Mouse (Mus musculus): ENCODE measurements around the gene Ppp6r3.
"Not testable (repeated sequence)": the region's sequence is repeated elsewhere in the genome, so short reads cannot be mapped to it uniquely, and the experiment has no call there.

Ppp6r3 gene

GRCm38 (mm10) chr19:3576451-3577264, 1.1 kb upstream of the Ppp6r3 start:
- DNase-seq (ENCODE audit: extremely low spot score): no peak

GRCm38 (mm10) chr19:3575276-3575631, 295 bp downstream of the Ppp6r3 start:
- no peak for DNase-seq (ENCODE audit: extremely low spot score)

GRCm38 (mm10) chr19:3574593-3575094, 905 bp downstream of the Ppp6r3 start:
- peak; percentile 29 for DNase-seq (ENCODE audit: extremely low spot score)

GRCm38 (mm10) chr19:3564309-3564708, 11.2 kb downstream of the Ppp6r3 start:
- no peak for DNase-seq (ENCODE audit: extremely low spot score)

GRCm38 (mm10) chr19:3562752-3563151, 12.8 kb downstream of the Ppp6r3 start:
- DNase-seq (ENCODE audit: extremely low spot score): no peak

DNA sequence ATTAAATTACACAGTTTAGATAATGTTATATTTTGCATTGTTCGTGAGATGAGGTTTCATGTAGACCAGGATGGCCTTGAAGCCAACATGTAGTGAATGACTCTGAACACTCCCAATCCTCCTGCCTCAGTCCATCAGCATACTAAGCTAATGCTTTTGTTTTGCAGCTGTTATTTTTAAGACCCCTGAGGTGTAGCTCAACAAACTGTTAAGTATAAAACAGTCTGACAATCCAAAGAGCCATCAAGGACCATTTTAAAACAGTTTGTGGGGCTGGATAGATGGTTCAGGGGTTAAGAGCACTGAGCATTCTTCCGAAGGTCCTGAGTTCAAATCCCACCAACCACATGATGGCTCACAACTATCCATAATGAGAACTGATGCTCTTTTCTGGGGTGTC, 13.3 kb downstream of the Ppp6r3 start:
- no peak for DNase-seq (ENCODE audit: extremely low spot score)

DNA sequence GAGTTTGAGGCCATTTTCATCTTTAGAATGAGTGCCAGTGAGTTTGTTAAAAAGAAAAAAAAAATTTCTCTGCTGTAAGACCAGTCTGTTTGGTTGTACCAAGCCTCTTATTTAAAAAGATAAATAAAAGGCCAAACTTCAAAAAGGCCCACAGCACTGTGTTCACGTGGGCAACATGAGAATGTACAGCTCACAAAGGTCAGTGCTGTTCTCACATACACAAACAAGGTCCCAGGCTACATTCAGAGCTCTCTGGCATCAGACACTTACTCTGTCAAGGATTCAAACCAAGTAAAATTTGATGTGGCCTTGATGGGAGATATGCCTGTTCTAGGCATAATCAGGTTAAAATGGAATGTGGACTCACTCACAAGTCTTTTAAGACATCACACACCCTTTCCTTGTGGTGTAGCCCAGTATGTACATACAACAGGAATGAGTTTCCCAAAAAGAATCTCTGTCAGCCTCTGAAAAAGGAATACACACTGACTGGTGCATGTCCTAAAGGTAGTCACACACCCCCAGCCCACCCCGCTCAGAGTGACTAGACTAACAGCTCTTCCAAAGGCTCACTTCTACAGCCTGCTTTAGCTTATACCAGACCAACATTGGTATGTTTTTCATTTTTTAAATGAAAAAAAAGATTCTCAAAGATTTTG, 19.3 kb downstream of the Ppp6r3 start:
- no peak for DNase-seq (ENCODE audit: extremely low spot score)

- DNase-seq (ENCODE audit: extremely low spot score): no peak
Observed at GRCm38 (mm10) chr19:3554785-3555184, 20.8 kb downstream of the Ppp6r3 start.

- no peak for DNase-seq (ENCODE audit: extremely low spot score)
Observed at GRCm38 (mm10) chr19:3551573-3552159, 23.9 kb downstream of the Ppp6r3 start.

DNA sequence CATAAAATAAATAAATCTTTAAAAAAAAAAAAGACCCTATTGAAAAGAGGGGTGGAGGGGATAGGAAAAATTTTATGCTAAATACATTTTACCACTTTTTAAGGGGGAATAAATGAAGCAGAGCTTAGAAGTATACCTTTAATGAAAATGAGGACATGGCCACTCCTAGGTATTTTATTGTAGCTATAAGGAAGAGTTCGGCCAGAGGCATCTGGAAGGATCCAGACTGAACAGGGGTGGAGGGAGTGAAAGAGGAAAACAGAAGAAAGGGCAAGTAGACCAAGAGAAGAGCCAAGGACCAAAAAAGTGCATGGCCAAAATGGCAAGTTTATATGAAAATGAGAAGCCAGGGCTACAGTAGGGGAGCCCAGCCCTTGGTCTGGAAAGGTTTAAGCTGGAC, 25.4 kb downstream of the Ppp6r3 start:
- DNase-seq (ENCODE audit: extremely low spot score): no peak

- no peak for DNase-seq (ENCODE audit: extremely low spot score)
Observed at GRCm38 (mm10) chr19:3549263-3549662, 26.3 kb downstream of the Ppp6r3 start.

GRCm38 (mm10) chr19:3548311-3548710, 27.2 kb downstream of the Ppp6r3 start:
- no peak for DNase-seq (ENCODE audit: extremely low spot score)

GRCm38 (mm10) chr19:3544995-3545394, 30.6 kb downstream of the Ppp6r3 start:
- DNase-seq (ENCODE audit: extremely low spot score): no peak

- no peak for DNase-seq (ENCODE audit: extremely low spot score)
Observed at GRCm38 (mm10) chr19:3542591-3542990, 33.0 kb downstream of the Ppp6r3 start.

- DNase-seq (ENCODE audit: extremely low spot score): no peak
Observed at GRCm38 (mm10) chr19:3540997-3541396, 34.6 kb downstream of the Ppp6r3 start.

DNA sequence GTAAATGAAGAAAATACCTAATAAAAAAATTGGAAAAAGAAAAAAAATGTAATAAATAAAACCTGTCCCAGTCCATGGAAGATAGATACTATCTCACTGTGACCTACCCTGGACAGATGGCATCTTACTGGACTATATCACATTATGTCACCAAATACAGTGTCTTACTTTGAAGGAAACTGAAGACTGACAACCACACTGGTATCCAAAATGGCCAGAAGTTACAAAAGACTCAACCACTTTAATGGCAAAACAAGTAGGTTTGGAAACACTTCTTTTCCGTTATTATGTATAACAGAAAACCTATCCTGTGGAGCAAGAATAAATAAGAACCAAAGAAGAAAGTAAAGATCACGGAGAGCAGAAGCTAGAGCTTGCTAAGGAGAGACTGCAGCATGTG, 35.3 kb downstream of the Ppp6r3 start:
- DNase-seq (ENCODE audit: extremely low spot score): no peak

GRCm38 (mm10) chr19:3539456-3539855, 36.1 kb downstream of the Ppp6r3 start:
- no peak for DNase-seq (ENCODE audit: extremely low spot score)

DNA sequence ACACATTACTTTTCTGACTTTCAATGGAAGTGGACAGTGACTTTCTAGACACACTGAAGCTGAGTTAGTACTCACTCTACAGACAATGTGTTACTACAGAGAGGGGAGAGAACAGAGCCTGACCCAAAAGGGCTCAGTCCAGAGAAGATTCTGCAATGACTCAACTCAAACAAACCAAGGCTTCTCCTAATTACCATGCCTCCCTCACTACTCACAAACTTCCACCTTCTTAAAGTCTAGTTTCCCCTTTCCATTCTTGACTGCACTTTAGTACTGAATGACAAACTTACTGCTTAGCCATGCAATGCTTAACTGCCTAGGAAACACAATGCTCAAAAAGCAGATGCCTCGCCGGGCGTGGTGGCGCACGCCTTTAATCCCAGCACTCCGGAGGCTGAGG, 37.9 kb downstream of the Ppp6r3 start:
- no peak for DNase-seq (ENCODE audit: extremely low spot score)

GRCm38 (mm10) chr19:3534945-3535344, 40.6 kb downstream of the Ppp6r3 start:
- no peak for DNase-seq (ENCODE audit: extremely low spot score)

- not testable (repeated sequence) for DNase-seq (ENCODE audit: extremely low spot score)
Observed at GRCm38 (mm10) chr19:3533266-3533966, 42.1 kb downstream of the Ppp6r3 start.

DNA sequence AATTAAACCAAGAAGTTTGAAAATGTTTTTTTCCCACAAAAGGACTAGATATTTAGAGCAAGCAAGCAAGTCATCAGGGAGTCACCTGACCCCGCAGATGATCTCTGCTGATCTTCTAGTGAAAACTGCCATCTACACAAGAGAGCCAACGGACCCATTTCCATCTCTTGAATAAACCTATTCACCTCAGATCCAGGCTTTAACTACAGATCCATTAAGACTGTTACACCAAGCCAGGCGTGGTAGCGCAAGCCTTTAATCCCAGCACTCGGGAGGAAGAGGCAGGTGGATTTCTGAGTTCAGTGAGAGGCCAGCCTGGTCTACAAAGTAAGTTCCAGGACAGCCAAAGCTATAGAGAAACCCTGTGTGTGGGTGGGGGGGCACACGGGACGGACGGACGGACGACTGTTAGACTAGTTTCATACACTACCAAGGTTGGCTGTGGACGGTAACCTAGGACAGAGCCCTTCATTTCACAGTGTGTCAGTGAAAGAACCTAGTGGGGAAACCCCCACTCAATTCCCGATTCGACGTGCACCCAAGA, 42.8 kb downstream of the Ppp6r3 start:
- no peak for DNase-seq (ENCODE audit: extremely low spot score)

DNA sequence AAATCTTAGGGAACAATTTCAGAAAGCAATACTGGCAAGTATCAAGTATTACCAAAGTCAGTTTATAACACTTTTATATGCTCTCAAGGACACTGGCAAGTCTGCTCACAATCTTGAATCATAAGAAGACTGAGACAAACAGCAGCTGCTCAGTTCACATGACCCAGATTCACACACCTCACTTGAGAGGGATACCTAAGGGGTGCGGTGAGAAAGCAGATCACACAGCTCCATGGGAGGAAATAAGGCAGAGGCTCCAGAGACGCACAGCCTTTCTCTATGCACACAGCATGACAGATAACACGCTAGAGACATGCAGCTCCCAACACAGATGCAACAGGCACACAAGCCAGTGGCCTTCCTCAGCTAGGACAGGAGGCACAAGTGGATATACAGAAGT, 45.8 kb downstream of the Ppp6r3 start:
- DNase-seq (ENCODE audit: extremely low spot score): no peak

Measured in embryo, embryonic 9.5 days (tissue).